Mouse (Mus musculus) inflammation-experienced regulatory T-cells, adult 6 months (primary cell): ENCODE measurements around the gene Pole3. TPM values are rescaled to one million over a fixed set of nuclear protein-coding genes. Genes with fewer than 3 reads are reported as not detected.
"Not testable (repeated sequence)": the region's sequence is repeated elsewhere in the genome, so short reads cannot be mapped to it uniquely, and the experiment has no call there.

Experiments used
- ATAC-seq: one replicate; pipeline ENCODE4 v1.8.0; 2017
- polyA plus RNA-seq, 3 experiments: library from polyadenylated mRNA; unstranded; fragments of 100-300 nt; shearing (Covaris generic); gene quantifications; one replicate each; pipeline ENCODE4 v1.2.1; 2017

The Pole3 gene
- polyA plus RNA-seq, 3 experiments from 2014 or later, result 28.8 to 36.2 (median 36.2) TPM

DNA sequence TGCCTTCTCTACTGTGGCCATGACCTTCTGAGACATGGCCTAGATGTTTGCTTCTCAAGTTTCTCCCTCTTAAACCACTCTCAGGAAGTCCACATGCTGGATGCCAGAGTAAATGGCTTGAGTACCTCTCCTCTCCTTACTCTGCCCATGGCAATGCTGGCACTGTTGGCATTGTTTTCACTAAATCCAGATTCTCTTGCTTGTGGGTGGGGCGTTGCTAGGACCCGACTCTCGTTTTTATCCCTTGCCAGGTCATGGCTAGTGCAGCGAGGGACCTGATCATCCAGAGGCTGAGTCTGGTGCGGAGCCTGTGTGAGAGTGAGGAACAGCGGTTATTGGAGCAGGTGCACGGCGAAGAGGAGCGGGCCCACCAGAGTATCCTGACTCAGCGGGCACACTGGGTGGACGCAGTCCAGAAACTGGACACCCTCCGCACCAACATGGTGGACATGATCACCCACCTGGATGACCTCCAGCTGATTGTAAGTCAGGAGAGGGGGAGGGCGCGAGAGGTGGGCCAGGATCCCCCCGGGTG, 38.6 kb downstream of the Pole3 start:
- ATAC-seq, result no peak

DNA sequence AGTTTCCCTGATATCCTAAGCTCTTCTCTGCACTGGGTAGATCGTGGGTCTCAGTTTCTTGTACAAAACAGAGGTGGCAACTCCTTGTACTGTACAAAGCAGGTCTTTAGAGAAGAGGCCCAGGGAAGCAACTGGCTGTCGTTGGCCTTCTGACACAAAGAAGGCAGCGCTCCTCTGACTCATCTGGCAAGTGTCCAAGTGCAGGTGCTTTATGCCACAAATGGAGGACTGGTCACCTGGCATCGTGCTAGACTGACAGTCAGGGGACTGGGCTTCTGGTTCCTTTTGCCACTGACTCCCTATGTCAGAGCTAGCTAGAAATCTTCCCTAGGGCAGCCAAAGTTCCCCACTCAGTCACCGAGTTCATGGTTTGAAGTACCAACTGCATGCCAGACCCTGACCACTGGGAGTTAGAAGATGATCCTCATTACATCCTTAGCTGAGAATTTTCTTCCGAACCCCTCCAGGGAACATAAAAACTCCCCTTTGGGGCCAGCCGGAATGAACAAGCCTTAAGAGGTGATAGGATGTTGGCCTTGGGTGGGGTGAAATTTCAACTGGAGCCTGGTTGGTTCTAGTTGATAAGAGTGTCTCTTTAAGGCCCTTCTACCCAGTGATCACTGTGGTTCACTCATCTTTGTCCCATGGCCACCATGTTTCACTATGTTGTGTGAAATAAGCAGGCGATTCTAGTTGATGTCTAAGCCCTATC, 39.3 kb downstream of the Pole3 start:
- ATAC-seq, result no peak

DNA sequence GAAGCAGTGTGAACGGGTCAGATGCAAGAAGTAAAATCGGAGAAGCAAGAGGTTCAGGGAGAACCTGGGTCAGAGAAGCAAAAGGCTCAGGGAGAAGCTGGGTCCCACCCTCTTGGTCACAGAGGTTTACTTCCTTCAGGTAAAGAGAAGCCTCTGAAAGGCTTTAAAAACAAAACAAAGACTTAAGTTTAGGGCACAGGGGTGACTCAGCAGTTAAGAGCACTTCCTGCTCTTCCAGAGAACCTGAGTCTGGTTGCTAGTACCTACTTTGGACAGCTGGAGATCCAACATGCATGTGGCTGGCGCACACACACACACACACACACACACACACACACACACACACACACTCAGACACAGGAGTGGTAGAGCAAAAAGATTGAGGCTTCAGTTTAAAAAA, 39.9 kb downstream of the Pole3 start:
- ATAC-seq, result no peak

DNA sequence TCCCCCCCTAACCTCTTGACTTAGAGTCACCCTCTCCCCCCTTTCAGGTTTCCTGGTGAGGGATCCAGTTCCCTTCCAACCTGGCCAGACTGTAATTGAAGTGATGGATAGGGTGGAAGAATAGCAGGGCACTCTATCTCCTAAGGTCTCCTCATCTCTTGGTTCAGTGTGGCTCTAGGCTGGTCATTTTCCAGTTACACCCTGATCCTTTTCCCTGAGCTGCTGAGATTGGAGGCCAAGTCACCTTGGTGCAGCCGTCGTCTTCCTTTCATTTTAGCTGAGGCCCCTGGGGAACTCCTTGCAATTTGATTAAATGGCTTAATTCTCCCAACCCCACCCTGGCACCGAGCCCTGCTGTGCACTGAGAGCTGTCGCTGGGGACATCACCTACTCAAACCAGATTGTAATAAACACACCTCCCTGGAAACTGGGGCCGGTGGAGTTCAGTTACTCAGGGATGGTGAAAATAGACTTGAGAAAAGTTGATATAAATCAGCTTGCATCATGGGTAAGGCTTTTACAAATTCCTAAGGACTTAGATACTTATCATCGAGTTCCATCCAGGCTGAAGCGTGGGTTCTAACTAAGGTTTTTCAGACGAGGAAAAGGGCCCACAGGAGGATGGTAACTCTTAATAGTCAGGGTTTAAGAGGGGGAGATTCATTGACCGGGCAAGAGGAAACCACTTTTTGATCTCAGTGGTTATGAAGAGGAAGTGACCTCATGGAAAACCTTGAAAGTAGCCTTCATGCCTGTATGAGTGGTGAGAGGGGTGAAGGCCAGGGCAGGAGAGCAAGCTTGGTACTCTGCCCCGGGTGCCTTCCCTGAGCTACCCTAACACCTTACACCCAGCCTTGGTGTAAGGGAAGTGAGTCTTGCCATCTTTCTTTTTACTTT, 43.9 kb downstream of the Pole3 start:
- ATAC-seq, result peak; percentile 57

DNA sequence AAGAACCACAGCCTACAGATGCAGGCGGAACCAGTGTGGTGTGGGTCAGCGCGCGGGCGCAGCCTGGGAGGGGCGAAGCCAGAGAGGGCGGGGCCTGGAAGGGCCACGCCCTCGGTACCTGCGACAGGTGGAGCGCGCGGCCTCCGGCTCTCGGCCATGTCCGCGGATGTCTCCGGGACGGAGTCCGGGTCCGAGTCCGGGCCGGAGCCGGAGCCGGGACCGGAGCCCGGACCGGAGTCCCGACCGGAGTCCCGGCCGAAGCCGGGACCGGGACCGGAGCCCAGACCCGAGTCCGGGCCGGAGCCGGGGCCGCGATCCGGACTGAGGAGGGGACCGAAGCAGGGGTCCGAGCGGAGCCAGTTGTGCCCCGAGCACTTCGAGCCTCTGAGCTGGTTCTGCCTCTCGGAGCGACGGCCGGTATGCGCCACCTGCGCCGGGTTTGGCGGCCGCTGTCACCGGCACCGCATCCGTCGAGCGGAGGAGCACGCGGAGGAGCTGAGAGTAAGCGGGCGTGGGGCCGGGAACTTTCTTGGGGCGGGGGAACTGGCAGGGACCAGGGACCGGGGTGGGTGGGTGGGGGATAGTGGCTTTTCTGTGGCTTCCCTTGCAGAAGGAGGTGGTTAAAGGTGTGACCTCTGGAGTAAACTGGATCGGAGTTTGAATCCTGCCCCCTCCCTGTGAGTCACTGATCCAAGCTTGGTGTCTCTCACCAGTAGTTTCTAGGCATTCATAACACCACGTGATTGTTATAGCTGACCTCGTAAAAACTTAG, 44.7 kb downstream of the Pole3 start, which contains the start of gene Bspry:
TSS of gene Bspry (plus strand) at position 117 of the 772 bp plus-strand sequence.
- ATAC-seq, result peak; percentile 39

DNA sequence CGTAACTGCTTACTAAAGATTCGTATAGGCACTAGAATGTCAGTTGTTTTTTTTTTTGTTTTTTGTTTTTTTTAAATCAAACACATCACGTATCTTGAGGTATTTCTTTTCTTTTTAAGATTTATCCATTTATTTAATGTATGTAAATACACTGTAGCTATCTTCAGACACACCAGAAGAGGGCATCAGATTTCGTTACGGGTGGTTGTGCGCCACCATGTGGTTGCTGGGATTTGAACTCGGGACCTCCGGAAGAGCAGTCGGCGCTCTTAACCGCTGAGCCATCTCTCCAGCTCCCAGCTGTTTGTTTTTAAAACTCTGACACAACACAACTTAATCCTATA, 45.3 kb downstream of the Pole3 start:
- ATAC-seq, result not testable (repeated sequence)

DNA sequence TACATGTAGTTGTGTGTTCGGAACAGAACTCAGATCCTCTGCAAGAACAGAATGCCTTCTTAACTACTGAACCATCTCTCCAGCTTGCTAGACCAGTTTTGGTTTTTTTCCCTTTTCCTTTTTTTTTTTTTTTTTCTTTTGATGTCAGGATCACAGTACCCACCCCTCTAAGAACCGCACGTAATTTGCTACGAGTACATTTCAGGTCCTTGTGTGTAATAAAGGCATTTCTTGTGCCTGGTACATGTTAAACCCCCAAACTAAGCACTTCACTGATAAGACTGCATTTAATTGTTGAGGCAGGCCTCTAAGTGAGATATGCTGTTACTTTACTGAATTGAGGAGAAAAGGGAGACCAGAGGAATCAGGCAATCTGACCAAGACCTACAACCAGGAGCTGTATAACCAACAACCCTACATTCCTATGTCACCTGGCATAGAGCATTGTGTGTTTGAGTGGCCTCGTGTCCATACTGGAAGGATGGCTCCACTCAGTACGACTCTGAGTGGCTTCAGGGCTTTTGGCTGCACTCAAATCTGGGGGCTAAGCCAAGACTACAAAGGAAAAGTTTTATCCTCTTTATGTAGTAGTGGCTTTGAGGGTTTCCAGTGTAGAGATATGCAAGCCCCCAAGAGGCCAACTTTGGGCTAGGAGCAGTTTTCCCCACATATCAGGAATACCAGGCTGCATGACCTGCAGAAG, 47.2 kb downstream of the Pole3 start:
- no peak for ATAC-seq

DNA sequence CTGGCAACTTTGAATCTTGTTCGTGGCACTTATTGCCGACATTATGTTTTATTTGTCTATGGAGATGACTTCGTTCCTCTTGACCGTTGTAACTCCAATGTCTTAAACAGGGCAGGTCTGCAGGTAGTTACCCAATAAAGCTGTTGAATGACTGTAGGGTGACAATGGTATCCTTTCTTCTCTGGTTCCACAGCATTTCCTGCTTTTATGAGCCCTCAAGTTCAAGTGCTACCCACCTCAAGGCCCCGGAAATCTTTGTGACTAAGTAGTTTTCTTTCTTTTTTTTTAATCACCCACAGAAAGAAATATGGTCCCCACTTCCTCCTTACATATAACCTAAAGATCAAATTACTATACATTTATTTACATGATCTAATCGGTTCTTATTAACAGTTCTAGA, 49.1 kb downstream of the Pole3 start:
- peak; percentile 79 for ATAC-seq

DNA sequence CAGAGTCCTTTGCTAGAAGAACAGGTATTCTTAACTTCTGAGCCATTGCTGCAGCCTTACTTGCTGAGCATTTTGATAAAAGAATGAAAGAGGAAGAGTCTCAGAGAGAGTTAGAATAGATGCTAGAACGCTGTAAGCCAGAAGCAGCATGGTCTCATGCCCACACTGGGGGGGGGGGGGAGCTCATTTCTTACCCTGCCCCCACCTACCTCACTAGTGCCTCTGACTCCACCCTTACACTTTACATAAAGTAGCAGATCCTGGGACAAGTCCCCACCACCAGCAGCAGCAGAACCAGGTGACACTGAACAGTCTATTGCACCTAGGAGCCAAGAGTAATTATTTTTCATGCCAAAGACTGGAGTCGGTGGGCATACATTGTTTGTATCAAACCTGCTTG, 49.7 kb downstream of the Pole3 start:
- no peak for ATAC-seq

Other genes starting within 250 kb of the Pole3 start
- 10 to 100 TPM; 32.4 to 50.1 (median 47.2) TPM for gene Fkbp15, start 164.5 kb downstream of the Pole3 start, polyA plus RNA-seq
- 10 to 100 TPM in 1 of 3 experiments, 1 to 10 TPM in 2; 6.4 to 12.8 (median 9.3) TPM for gene Slc31a1, start 164.3 kb downstream of the Pole3 start, polyA plus RNA-seq
- 10 to 100 TPM; 67.8 to 86.2 (median 80.3) TPM for gene Cdc26, start 116.4 kb downstream of the Pole3 start, polyA plus RNA-seq
- gene Prpf4, start 116.3 kb downstream of the Pole3 start, polyA plus RNA-seq, result 10 to 100 TPM; 17.8 to 22.8 (median 20.7) TPM
- not detected for gene Rnf183, start 89.8 kb downstream of the Pole3 start, polyA plus RNA-seq
- under 1 TPM in 2 of 3 experiments, not detected in 1; 0.38 to 0.99 TPM for gene Wdr31, start 54.2 kb downstream of the Pole3 start, polyA plus RNA-seq
- gene Bspry, start 45.0 kb downstream of the Pole3 start, polyA plus RNA-seq, result 1 to 10 TPM; 1.3 to 3.2 (median 1.9) TPM
- 1 to 10 TPM; 1.6 to 2.0 (median 1.8) TPM for gene Hdhd3, start 21.6 kb downstream of the Pole3 start, polyA plus RNA-seq
- gene Alad, start 5.2 kb downstream of the Pole3 start, polyA plus RNA-seq, result 10 to 100 TPM; 75.5 to 92.5 (median 76.8) TPM
- under 1 TPM in 2 of 3 experiments, not detected in 1; 0.40 to 0.44 TPM for gene 4933430I17Rik, start 301 bp upstream of the Pole3 start, polyA plus RNA-seq
- gene Rgs3, start 34.8 kb upstream of the Pole3 start, polyA plus RNA-seq, result 10 to 100 TPM; 50.8 to 68.5 (median 62.7) TPM